Comparison of ENCODE assay signal across 8 mouse cellular contexts in the genomic region with DNA sequence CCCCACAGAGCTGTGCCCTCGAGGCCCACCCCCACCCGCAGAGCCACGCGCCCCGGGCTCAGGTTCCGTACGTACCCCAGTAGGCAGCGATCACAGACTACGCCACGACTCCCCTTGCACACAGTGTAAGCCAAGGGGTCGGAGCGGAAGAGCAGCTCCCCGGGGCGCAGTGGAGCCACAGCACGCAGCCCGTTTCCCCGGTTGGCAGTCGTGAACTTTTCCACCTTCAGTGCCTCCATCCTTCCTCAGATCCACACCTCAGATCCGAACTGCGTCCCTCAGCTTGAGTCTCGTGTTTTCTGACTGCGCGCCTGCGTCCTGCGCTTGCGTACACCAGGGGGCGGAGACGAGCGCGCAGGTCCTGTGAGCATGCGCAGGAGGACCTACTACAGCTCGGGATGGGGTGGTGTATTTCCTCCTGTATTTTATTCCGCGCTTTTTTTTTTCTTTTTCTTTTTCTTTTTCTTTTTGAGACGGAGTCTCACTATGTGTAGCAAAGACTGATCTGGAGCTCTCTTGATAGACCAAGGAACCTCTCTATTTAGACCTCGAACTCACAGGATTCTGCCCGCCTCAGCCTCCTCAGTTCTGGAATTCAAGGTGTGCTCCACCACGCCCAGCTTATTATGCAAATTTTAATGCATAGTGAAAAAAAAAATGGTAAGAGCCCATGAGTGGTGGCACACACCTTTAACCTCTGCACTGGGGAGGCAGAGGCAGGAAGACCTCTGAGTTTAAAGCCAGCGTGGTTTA. TPM values are rescaled to one million over a fixed set of nuclear protein-coding genes. Genes with fewer than 3 reads are reported as not detected.
A peak's percentile ranks its signal among the peaks of the same experiment; 100 is the strongest.
DNase-seq lines count a peak whose midpoint lies in the region; ATAC-seq lines count a peak whose summit lies in the region.

Gene Smyd3 (minus strand): TSS at position 329 of the 753 bp plus-strand sequence.

- DNase-seq in Muller cell, postnatal 12 days (ENCODE audit: inconsistent ontology term), result peak; percentile 79
- DNase-seq in cerebellum, adult 9-11 months, result peak; percentile 87
- DNase-seq in frontal cortex, adult 2 months (ENCODE audit: extremely low spot score in 1 of 2, low spot score in 1 of 2), result peak; percentile 59 to 91
- peak; percentile 77 to 87 for DNase-seq in layer of hippocampus, postnatal 14 days (ENCODE audit: low spot score in 2 of 2)
- DNase-seq in lung, postnatal 14 days, result peak; percentile 84
- peak; percentile 73 for DNase-seq in retina, adult 2 months (ENCODE audit: low read depth, low spot score)
- peak; percentile 87 to 88 for DNase-seq in thymus, postnatal 36 days

- WGBS in hindbrain, embryonic 12.5 days, result 6% methylated on average over 39 of the region's 39 CpGs

- H3K36me3 ChIP-seq in hindbrain, embryonic 12.5 days, result no peaks in the 10 kb centered on the region

- H3K4me3 ChIP-seq in hindbrain, embryonic 12.5 days, result peak within 1 kb of the TSS; percentile 70

- H3K9ac ChIP-seq in hindbrain, embryonic 12.5 days, result peak within 1 kb of the TSS; percentile 72

- H3K27ac ChIP-seq in hindbrain, embryonic 12.5 days, result no peak within 1 kb of the TSS

- ATAC-seq in hindbrain, embryonic 12.5 days (ENCODE audit: low FRiP score), result peak; percentile 84

- no peaks in the 10 kb centered on the region for H3K9me3 ChIP-seq in hindbrain, embryonic 12.5 days (replicated peaks)

- H3K4me1 ChIP-seq in hindbrain, embryonic 12.5 days, result peaks cover 6% of the 10 kb centered on the region

- H3K4me2 ChIP-seq in hindbrain, embryonic 12.5 days (replicated peaks), result peak within 1 kb of the TSS; percentile 96

- H3K27me3 ChIP-seq in hindbrain, embryonic 12.5 days, result no peaks in the 10 kb centered on the region

RNA-seq across cellular contexts. Expression of gene Smyd3, which starts in this region (rescaled TPM):
- 14.9 and 16.8 TPM in 2 replicates for polyA plus RNA-seq in frontal cortex, adult 2 months (2012; rRNA removed)
- 19.4 and 20.8 TPM in 2 replicates for polyA plus RNA-seq in hindbrain, embryonic 12.5 days (2016; fragmentation: Nextera tagmentation; extraction: Ambion mirVana)
- 10 to 100 TPM; 18.2 to 19.3 TPM for total RNA-seq in layer of hippocampus, postnatal 14 days (2021)
